Mouse (Mus musculus): ENCODE results near the gene Magi1. TPM values are rescaled to one million over a fixed set of nuclear protein-coding genes. Genes with fewer than 3 reads are reported as not detected.

The Magi1 gene
- polyA plus RNA-seq, 1 experiment = 1.3 TPM

- no peak for TF ChIP-seq POLR2A (IDR thresholded peaks at IDR 0.05; ENCODE audit: borderline replicate concordance, control insufficient read depth, low read depth, low read length)
- no peak for TF ChIP-seq CTCF (IDR thresholded peaks at IDR 0.05; ENCODE audit: control insufficient read depth, insufficient read depth, low read length)
- Histone ChIP-seq H3K4me1 (ENCODE audit: control insufficient read depth, insufficient read depth, low read length) (no peaks in the 10 kb centered on the region), H3K4me3 (replicated peaks; ENCODE audit: control insufficient read depth, low read depth, low read length) (no peak overlapping the region), H3K27ac (ENCODE audit: control insufficient read depth, insufficient read depth, low read depth, low read length, poor library complexity) (no peak overlapping the region)
- 44% methylated on average over 8 of the region's 8 CpGs for WGBS
Measured at GRCm38 (mm10) chr6:93855806-93856641, 427.7 kb downstream of the Magi1 start.

- H3K4me3 ChIP-seq (replicated peaks; ENCODE audit: control insufficient read depth, low read depth, low read length) = no peak overlapping the region
- 68% methylated on average over 7 of the region's 7 CpGs for WGBS
- no peak overlapping the region for H3K27ac ChIP-seq (ENCODE audit: control insufficient read depth, insufficient read depth, low read depth, low read length, poor library complexity)
- no peaks in the 10 kb centered on the region for H3K4me1 ChIP-seq (ENCODE audit: control insufficient read depth, insufficient read depth, low read length)
- TF ChIP-seq POLR2A (IDR thresholded peaks at IDR 0.05; ENCODE audit: borderline replicate concordance, control insufficient read depth, low read depth, low read length) = no peak
- TF ChIP-seq CTCF (IDR thresholded peaks at IDR 0.05; ENCODE audit: control insufficient read depth, insufficient read depth, low read length) = no peak
Measured at GRCm38 (mm10) chr6:93848942-93849790, 434.6 kb downstream of the Magi1 start.

- Histone ChIP-seq H3K4me1 (ENCODE audit: control insufficient read depth, insufficient read depth, low read length) (no peaks in the 10 kb centered on the region), H3K27ac (ENCODE audit: control insufficient read depth, insufficient read depth, low read depth, low read length, poor library complexity) (no peak overlapping the region), H3K4me3 (replicated peaks; ENCODE audit: control insufficient read depth, low read depth, low read length) (no peak overlapping the region)
- 68% methylated on average over 3 of the region's 3 CpGs for WGBS
- no peak for TF ChIP-seq POLR2A (IDR thresholded peaks at IDR 0.05; ENCODE audit: borderline replicate concordance, control insufficient read depth, low read depth, low read length)
- TF ChIP-seq CTCF (IDR thresholded peaks at IDR 0.05; ENCODE audit: control insufficient read depth, insufficient read depth, low read length) = no peak
Measured at GRCm38 (mm10) chr6:93845498-93845897, 438.2 kb downstream of the Magi1 start.

- Histone ChIP-seq H3K4me1 (ENCODE audit: control insufficient read depth, insufficient read depth, low read length) (no peaks in the 10 kb centered on the region), H3K4me3 (replicated peaks; ENCODE audit: control insufficient read depth, low read depth, low read length) (no peak overlapping the region)
- TF ChIP-seq CTCF (IDR thresholded peaks at IDR 0.05; ENCODE audit: control insufficient read depth, insufficient read depth, low read length) = no peak
- no peak for TF ChIP-seq POLR2A (IDR thresholded peaks at IDR 0.05; ENCODE audit: borderline replicate concordance, control insufficient read depth, low read depth, low read length)
Measured at GRCm38 (mm10) chr6:93845080-93845479, 438.6 kb downstream of the Magi1 start.

GRCm38 (mm10) chr6:93844576-93844975 lies 439.1 kb downstream of the Magi1 start:
- 55% methylated on average over 5 of the region's 5 CpGs for WGBS
- TF ChIP-seq CTCF (IDR thresholded peaks at IDR 0.05; ENCODE audit: control insufficient read depth, insufficient read depth, low read length) = no peak
- no peak for TF ChIP-seq POLR2A (IDR thresholded peaks at IDR 0.05; ENCODE audit: borderline replicate concordance, control insufficient read depth, low read depth, low read length)
- no peak overlapping the region for H3K4me3 ChIP-seq (replicated peaks; ENCODE audit: control insufficient read depth, low read depth, low read length)
- no peak overlapping the region for H3K27ac ChIP-seq (ENCODE audit: control insufficient read depth, insufficient read depth, low read depth, low read length, poor library complexity)
- H3K4me1 ChIP-seq (ENCODE audit: control insufficient read depth, insufficient read depth, low read length) = no peaks in the 10 kb centered on the region

More at GRCm38 (mm10) chr6:93845080-93845479, 438.6 kb downstream of the Magi1 start:
- H3K27ac ChIP-seq (ENCODE audit: control insufficient read depth, insufficient read depth, low read depth, low read length, poor library complexity) = no peak overlapping the region
- WGBS = 81% methylated on average over 5 of the region's 5 CpGs

- WGBS = 89% methylated on average over 4 of the region's 4 CpGs
- no peak overlapping the region for H3K27ac ChIP-seq (ENCODE audit: control insufficient read depth, insufficient read depth, low read depth, low read length, poor library complexity)
- no peak for TF ChIP-seq POLR2A (IDR thresholded peaks at IDR 0.05; ENCODE audit: borderline replicate concordance, control insufficient read depth, low read depth, low read length)
- no peak for TF ChIP-seq CTCF (IDR thresholded peaks at IDR 0.05; ENCODE audit: control insufficient read depth, insufficient read depth, low read length)
- no peaks in the 10 kb centered on the region for H3K4me1 ChIP-seq (ENCODE audit: control insufficient read depth, insufficient read depth, low read length)
- no peak overlapping the region for H3K4me3 ChIP-seq (replicated peaks; ENCODE audit: control insufficient read depth, low read depth, low read length)
Measured at GRCm38 (mm10) chr6:93838398-93838797, 445.3 kb downstream of the Magi1 start.

GRCm38 (mm10) chr6:93836585-93836984 lies 447.1 kb downstream of the Magi1 start:
- WGBS = 73% methylated on average over 5 of the region's 5 CpGs
- no peak overlapping the region for H3K4me3 ChIP-seq (replicated peaks; ENCODE audit: control insufficient read depth, low read depth, low read length)
- H3K27ac ChIP-seq (ENCODE audit: control insufficient read depth, insufficient read depth, low read depth, low read length, poor library complexity) = no peak overlapping the region
- no peaks in the 10 kb centered on the region for H3K4me1 ChIP-seq (ENCODE audit: control insufficient read depth, insufficient read depth, low read length)
- TF ChIP-seq CTCF (IDR thresholded peaks at IDR 0.05; ENCODE audit: control insufficient read depth, insufficient read depth, low read length) (no peak), POLR2A (IDR thresholded peaks at IDR 0.05; ENCODE audit: borderline replicate concordance, control insufficient read depth, low read depth, low read length) (no peak)

GRCm38 (mm10) chr6:93835211-93835610 lies 448.5 kb downstream of the Magi1 start:
- WGBS = 80% methylated on average over 4 of the region's 4 CpGs
- TF ChIP-seq CTCF (IDR thresholded peaks at IDR 0.05; ENCODE audit: control insufficient read depth, insufficient read depth, low read length) (no peak), POLR2A (IDR thresholded peaks at IDR 0.05; ENCODE audit: borderline replicate concordance, control insufficient read depth, low read depth, low read length) (no peak)
- H3K4me3 ChIP-seq (replicated peaks; ENCODE audit: control insufficient read depth, low read depth, low read length) = no peak overlapping the region
- H3K4me1 ChIP-seq (ENCODE audit: control insufficient read depth, insufficient read depth, low read length) = no peaks in the 10 kb centered on the region
- H3K27ac ChIP-seq (ENCODE audit: control insufficient read depth, insufficient read depth, low read depth, low read length, poor library complexity) = no peak overlapping the region

Measured in bone marrow, adult 2 months (tissue).